Mouse (Mus musculus): ENCODE measurements around the gene Inafm2. TPM values are rescaled to one million over a fixed set of nuclear protein-coding genes. Genes with fewer than 3 reads are reported as not detected.
A peak's percentile ranks its signal among the peaks of the same experiment; 100 is the strongest.

The Inafm2 gene
- polyA plus RNA-seq, 1 experiment: 8.1 TPM

GRCm38 (mm10) chr2:118740341-118740740, 5.2 kb upstream of the Inafm2 start:
- no peak for DNase-seq
- Histone ChIP-seq H3K36me3 (ENCODE audit: control insufficient read depth, insufficient read depth, low read length) (no peaks in the 10 kb centered on the region), H3K27me3 (replicated peaks; ENCODE audit: control insufficient read depth, insufficient read depth, low read length) (no peaks in the 10 kb centered on the region), H3K4me1 (ENCODE audit: control insufficient read depth, insufficient read depth, low read length) (no peaks in the 10 kb centered on the region; the same call in 1 of the 2 replicates), H3K4me3 (ENCODE audit: insufficient read depth, low read depth, low read length) (no peak overlapping the region), H3K27ac (ENCODE audit: insufficient read depth, low read depth, low read length) (no peak overlapping the region)
- 57% methylated on average over 3 of the region's 3 CpGs for WGBS
- no peak for TF ChIP-seq POLR2A (IDR thresholded peaks at IDR 0.05; ENCODE audit: low read depth, low read length)
- TF ChIP-seq CTCF (conservative IDR thresholded peaks at IDR 0.05; ENCODE audit: insufficient read depth, insufficient read length, low read depth, low read length): no peak

GRCm38 (mm10) chr2:118741183-118741582, 4.4 kb upstream of the Inafm2 start:
- no peaks in the 10 kb centered on the region for H3K36me3 ChIP-seq (ENCODE audit: control insufficient read depth, insufficient read depth, low read length)
- no peak for DNase-seq
- no peak for TF ChIP-seq POLR2A (IDR thresholded peaks at IDR 0.05; ENCODE audit: low read depth, low read length)
- no peak for TF ChIP-seq CTCF (conservative IDR thresholded peaks at IDR 0.05; ENCODE audit: insufficient read depth, insufficient read length, low read depth, low read length)
- H3K27me3 ChIP-seq (replicated peaks; ENCODE audit: control insufficient read depth, insufficient read depth, low read length): no peaks in the 10 kb centered on the region
- no peaks in the 10 kb centered on the region; the same call in 1 of the 2 replicates for H3K4me1 ChIP-seq (ENCODE audit: control insufficient read depth, insufficient read depth, low read length)
- H3K27ac ChIP-seq (ENCODE audit: insufficient read depth, low read depth, low read length): no peak overlapping the region
- no peak overlapping the region for H3K4me3 ChIP-seq (ENCODE audit: insufficient read depth, low read depth, low read length)
- WGBS: 62% methylated on average over 9 of the region's 9 CpGs

- Histone ChIP-seq H3K4me3 (ENCODE audit: insufficient read depth, low read depth, low read length) (no peak overlapping the region), H3K27ac (ENCODE audit: insufficient read depth, low read depth, low read length) (no peak overlapping the region), H3K27me3 (replicated peaks; ENCODE audit: control insufficient read depth, insufficient read depth, low read length) (no peaks in the 10 kb centered on the region), H3K36me3 (ENCODE audit: control insufficient read depth, insufficient read depth, low read length) (no peaks in the 10 kb centered on the region), H3K4me1 (ENCODE audit: control insufficient read depth, insufficient read depth, low read length) (peaks cover 9% of the 10 kb centered on the region; the same call in 1 of the 2 replicates)
- peak; percentile 72 for DNase-seq
- WGBS: 33% methylated on average over 8 of the region's 8 CpGs
- TF ChIP-seq CTCF (conservative IDR thresholded peaks at IDR 0.05; ENCODE audit: insufficient read depth, insufficient read length, low read depth, low read length) (peak; percentile 69), POLR2A (IDR thresholded peaks at IDR 0.05; ENCODE audit: low read depth, low read length) (no peak)
Measured at GRCm38 (mm10) chr2:118743261-118743943, 2.2 kb upstream of the Inafm2 start.

GRCm38 (mm10) chr2:118744621-118745020, 937 bp upstream of the Inafm2 start:
- no peak for DNase-seq
- no peak overlapping the region for H3K27ac ChIP-seq (ENCODE audit: insufficient read depth, low read depth, low read length)
- WGBS: 32% methylated on average over 7 of the region's 7 CpGs
- peaks cover 9% of the 10 kb centered on the region; the same call in 1 of the 2 replicates for H3K4me1 ChIP-seq (ENCODE audit: control insufficient read depth, insufficient read depth, low read length)
- TF ChIP-seq POLR2A (IDR thresholded peaks at IDR 0.05; ENCODE audit: low read depth, low read length) (no peak), CTCF (conservative IDR thresholded peaks at IDR 0.05; ENCODE audit: insufficient read depth, insufficient read length, low read depth, low read length) (no peak)
- no peaks in the 10 kb centered on the region for H3K27me3 ChIP-seq (replicated peaks; ENCODE audit: control insufficient read depth, insufficient read depth, low read length)
- no peaks in the 10 kb centered on the region for H3K36me3 ChIP-seq (ENCODE audit: control insufficient read depth, insufficient read depth, low read length)
- H3K4me3 ChIP-seq (ENCODE audit: insufficient read depth, low read depth, low read length): no peak overlapping the region

GRCm38 (mm10) chr2:118745915-118746901, 650 bp downstream of the Inafm2 start:
- Histone ChIP-seq H3K27me3 (replicated peaks; ENCODE audit: control insufficient read depth, insufficient read depth, low read length) (no peaks in the 10 kb centered on the region), H3K36me3 (ENCODE audit: control insufficient read depth, insufficient read depth, low read length) (no peaks in the 10 kb centered on the region), H3K4me3 (ENCODE audit: insufficient read depth, low read depth, low read length) (peak overlapping the region; percentile 79), H3K4me1 (ENCODE audit: control insufficient read depth, insufficient read depth, low read length) (peaks cover 9% of the 10 kb centered on the region; the same call in 1 of the 2 replicates), H3K27ac (ENCODE audit: insufficient read depth, low read depth, low read length) (no peak overlapping the region)
- WGBS: 2% methylated on average over 109 of the region's 113 CpGs
- no peak for TF ChIP-seq POLR2A (IDR thresholded peaks at IDR 0.05; ENCODE audit: low read depth, low read length)
- DNase-seq: peak; percentile 41

GRCm38 (mm10) chr2:118747301-118747960, 1.9 kb downstream of the Inafm2 start:
- Histone ChIP-seq H3K36me3 (ENCODE audit: control insufficient read depth, insufficient read depth, low read length) (no peaks in the 10 kb centered on the region), H3K4me3 (ENCODE audit: insufficient read depth, low read depth, low read length) (no peak overlapping the region), H3K4me1 (ENCODE audit: control insufficient read depth, insufficient read depth, low read length) (peaks cover 9% of the 10 kb centered on the region; the same call in 1 of the 2 replicates), H3K27ac (ENCODE audit: insufficient read depth, low read depth, low read length) (no peak overlapping the region), H3K27me3 (replicated peaks; ENCODE audit: control insufficient read depth, insufficient read depth, low read length) (no peaks in the 10 kb centered on the region)
- WGBS: 50% methylated on average over 10 of the region's 10 CpGs
- peak; percentile 43 for DNase-seq
- no peak for TF ChIP-seq CTCF (conservative IDR thresholded peaks at IDR 0.05; ENCODE audit: insufficient read depth, insufficient read length, low read depth, low read length)
- TF ChIP-seq POLR2A (IDR thresholded peaks at IDR 0.05; ENCODE audit: low read depth, low read length): no peak
